Mouse (Mus musculus) thymus, adult 2 months (tissue): ENCODE results near the gene Nrp2.

Experiments used
- CTCF ChIP-seq: fragments of 200-500 bp; IDR thresholded peaks from 2 replicates; pipeline ENCODE4 v1.5.1; 2012; ENCODE audit warnings: mild to moderate bottlenecking, control low read depth, low read length, moderate library complexity, borderline replicate concordance; ENCODE audit not compliant: control insufficient read depth, poor library complexity, insufficient read depth; ENCODE audit errors: extremely low read depth
- POLR2A ChIP-seq: fragments of 200-500 bp; IDR thresholded peaks from 2 replicates; pipeline ENCODE4 v1.6.1; 2012; ENCODE audit warnings: mild to moderate bottlenecking, low read length, control low read depth, moderate library complexity; ENCODE audit not compliant: control insufficient read depth, poor library complexity, insufficient read depth; ENCODE audit errors: extremely low read depth

DNA sequence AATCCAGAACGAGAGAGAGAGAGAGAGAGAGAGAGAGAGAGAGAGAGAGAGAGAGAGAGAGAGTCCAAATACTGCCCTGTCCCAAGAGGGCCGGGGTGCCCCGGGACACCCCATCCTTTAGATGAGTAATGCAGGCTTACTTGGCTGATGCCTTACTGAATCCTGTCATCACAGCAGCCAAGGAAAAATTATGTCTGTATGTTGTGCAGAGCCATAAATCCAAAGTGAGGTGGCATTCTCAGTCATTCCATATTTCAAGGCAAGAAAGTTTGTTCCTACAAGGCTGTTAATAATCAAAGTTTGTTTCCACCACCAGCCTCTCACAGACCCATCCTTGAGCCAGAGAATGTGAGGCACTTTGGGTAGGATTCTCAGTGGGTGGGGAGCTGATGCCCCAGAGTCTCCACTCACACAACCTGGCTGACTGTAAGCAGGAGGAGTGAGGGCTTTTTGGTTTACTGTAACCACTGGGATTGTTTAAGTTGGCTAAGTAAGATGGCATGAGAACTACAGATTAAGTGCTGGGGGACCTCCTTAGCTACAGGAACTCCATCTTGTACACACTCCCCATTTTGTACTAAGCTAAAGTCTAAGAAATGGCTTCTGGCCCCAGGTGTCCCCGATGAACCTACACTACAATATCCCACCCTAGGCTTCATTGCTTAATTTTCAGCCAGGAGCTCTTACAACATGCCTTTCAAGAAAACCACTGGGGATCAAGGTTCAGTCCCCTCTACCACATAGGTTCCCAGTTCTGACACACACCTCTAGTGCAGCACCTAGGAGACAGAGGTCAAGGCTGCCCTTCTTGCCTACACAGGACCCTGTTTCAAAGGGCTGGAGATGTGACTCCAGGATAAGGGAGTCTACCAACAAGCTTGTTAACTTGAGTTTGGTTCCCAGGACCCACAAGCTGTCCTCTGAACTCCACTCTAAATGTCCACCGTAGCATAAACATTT, 37.0 kb upstream of the Nrp2 start:
- no peak for TF ChIP-seq CTCF
- TF ChIP-seq POLR2A = no peak
